Mouse (Mus musculus) kidney, postnatal 0 days (tissue): ENCODE measurements at regions not wholly inside any gene's neighbourhood (a gene's known extent, or its start where the extent isn't known, plus 50 kb on each side); places are given as distances from the start of the nearest gene placed in this dataset.

Source experiments
- ATAC-seq: fragments of 200-750 bp; cut with Nextera tagmentation; replicated peaks from 2 replicates; pipeline ENCODE4 v1.8.0; 2017; ENCODE audit warnings: low read depth, moderate number of reproducible peaks, moderate TSS enrichment, moderate library complexity; ENCODE audit not compliant: low FRiP score
- DNase-seq: peaks from one replicate; pipeline ENCODE4 v3.0.0-alpha.2; 2016; ENCODE audit warnings: low spot score
- H3K27ac ChIP-seq: fragments of 300-500 bp; sonication (generic); 2 replicates; pipeline ENCODE4 v1.5.1; 2014; ENCODE audit warnings: mild to moderate bottlenecking
- H3K27me3 ChIP-seq: fragments of 300-500 bp; sonication (generic); 2 replicates; pipeline ENCODE4 v1.6.1; 2014; ENCODE audit warnings: low read length, mixed read lengths; ENCODE audit not compliant: insufficient read depth
- H3K36me3 ChIP-seq: fragments of 300-500 bp; sonication (generic); 2 replicates; pipeline ENCODE4 v1.6.1; 2014; ENCODE audit warnings: low read length, mixed read lengths; ENCODE audit not compliant: insufficient read depth
- H3K4me1 ChIP-seq: fragments of 300-500 bp; sonication (generic); replicated peaks from 2 replicates; pipeline ENCODE4 v1.6.1; 2014; ENCODE audit warnings: antibody characterized with exemption, low read length, mixed read lengths; ENCODE audit not compliant: insufficient read depth
- H3K4me2 ChIP-seq: fragments of 300-500 bp; sonication (generic); 2 replicates; pipeline ENCODE4 v1.6.1; 2014; ENCODE audit warnings: mild to moderate bottlenecking, low read length, moderate library complexity, mixed read lengths
- H3K4me3 ChIP-seq: fragments of 300-500 bp; sonication (generic); replicated peaks from 2 replicates; pipeline ENCODE4 v1.5.1; 2014; ENCODE audit warnings: low read depth, low read length
- H3K9ac ChIP-seq: fragments of 300-500 bp; sonication (generic); 2 replicates; pipeline ENCODE4 v1.6.1; 2014; ENCODE audit warnings: low read depth, low read length
- H3K9me3 ChIP-seq: fragments of 300-500 bp; sonication (generic); replicated peaks from 2 replicates; pipeline ENCODE4 v1.6.1; 2016; ENCODE audit warnings: low read length, inconsistent platforms, mixed read lengths
- CTCF ChIP-seq: IDR thresholded peaks from 2 replicates; pipeline ENCODE4 v1.5.1; 2016; ENCODE audit warnings: antibody characterized with exemption, low read depth, mild to moderate bottlenecking, moderate library complexity
- WGBS: fragments of 180-500 bp; shearing (Covaris S2); extraction: QIAGEN DNeasy Blood & Tissue Kit; methylation state at CpG from one replicate; pipeline ENCODE4 v1.1.7; 2014; 5-methylcytosine and 5-hydroxymethylcytosine counted together

DNA sequence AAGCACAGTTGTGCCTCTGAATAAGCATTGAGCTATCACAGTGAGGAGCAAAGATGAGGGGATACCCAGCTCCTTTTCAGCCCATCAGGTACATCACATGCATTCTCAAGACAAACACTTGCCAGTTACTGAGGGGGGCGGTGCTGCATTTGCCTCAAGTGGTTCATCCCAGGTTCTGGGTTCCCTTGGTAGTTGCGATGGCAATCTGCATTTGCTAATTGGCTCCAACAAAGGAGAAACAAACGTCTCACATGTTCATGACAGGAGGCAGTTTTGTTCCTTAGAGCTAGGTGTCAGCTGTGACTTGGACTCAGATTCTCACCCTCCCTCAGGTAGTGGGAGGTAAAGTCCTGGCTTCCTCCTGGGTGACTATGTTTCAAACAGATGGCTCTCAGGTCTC, 425.5 kb downstream of the 1810013L24Rik start:
- Histone ChIP-seq H3K27ac (no peak overlapping the region), H3K9ac (no peak overlapping the region), H3K4me2 (no peak overlapping the region), H3K4me1 (no peaks in the 10 kb centered on the region), H3K4me3 (no peak overlapping the region), H3K27me3 (no peaks in the 10 kb centered on the region), H3K9me3 (no peaks in the 10 kb centered on the region), H3K36me3 (no peaks in the 10 kb centered on the region)
- 51% methylated on average over 3 of the region's 3 CpGs for WGBS
- no peak for TF ChIP-seq CTCF
- ATAC-seq: no peak
- DNase-seq: no peak

DNA sequence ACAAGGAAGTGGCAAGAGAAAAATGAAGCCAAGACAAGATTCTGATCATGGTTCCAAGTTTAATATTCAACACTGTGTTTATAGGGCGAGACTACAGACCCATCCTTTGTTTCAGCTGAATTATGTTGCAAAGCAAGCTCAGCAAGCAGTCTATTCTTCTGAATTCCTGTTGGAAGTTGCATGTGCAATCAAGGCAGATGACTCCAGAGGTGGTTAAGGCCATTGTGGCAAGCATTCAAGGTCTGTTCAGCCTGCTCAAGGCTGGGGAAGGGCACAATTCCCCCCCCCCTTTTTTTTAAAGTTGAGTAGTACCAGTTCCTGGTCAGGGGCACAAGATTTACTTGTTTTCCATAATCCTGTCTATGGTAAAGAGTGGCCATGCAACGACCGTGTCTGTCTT, 431.1 kb downstream of the 1810013L24Rik start:
- Histone ChIP-seq H3K27me3 (no peaks in the 10 kb centered on the region), H3K36me3 (no peaks in the 10 kb centered on the region), H3K4me1 (no peaks in the 10 kb centered on the region), H3K9ac (no peak overlapping the region), H3K9me3 (no peaks in the 10 kb centered on the region), H3K4me3 (no peak overlapping the region), H3K4me2 (no peak overlapping the region), H3K27ac (no peak overlapping the region)
- ATAC-seq: no peak
- no peak for TF ChIP-seq CTCF
- DNase-seq: no peak
- WGBS: 86% methylated on average over 3 of the region's 3 CpGs

DNA sequence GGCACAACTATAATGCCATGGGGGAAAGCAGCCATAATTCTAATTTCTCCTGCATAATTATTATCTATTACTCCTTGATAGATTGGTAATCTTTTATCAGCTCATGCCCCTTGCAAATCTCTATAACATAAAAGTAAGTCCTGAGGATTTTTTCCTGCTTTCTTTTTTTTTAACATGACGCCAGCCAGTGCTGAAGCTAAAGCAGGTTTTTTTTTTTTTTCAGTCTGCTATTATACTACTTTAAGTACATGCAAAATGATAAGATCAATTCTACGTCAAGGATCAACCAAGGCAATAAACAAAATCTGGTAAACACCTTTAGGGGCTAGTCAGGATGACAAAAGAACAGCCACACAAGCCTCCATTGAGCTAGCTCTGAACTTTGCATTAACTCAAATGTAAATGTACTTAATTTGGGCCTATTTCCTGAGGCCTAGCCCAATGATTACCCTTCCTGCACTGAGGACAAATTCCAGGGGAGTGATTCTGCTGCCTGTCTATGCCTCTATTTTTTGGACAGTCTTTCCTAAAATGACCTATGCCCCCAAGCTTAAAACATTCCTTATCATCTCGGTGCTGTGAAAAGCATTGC, 434.8 kb downstream of the 1810013L24Rik start:
- WGBS: 39% methylated on average over 3 of the region's 3 CpGs
- Histone ChIP-seq H3K4me3 (no peak overlapping the region), H3K4me1 (no peaks in the 10 kb centered on the region), H3K27ac (no peak overlapping the region), H3K4me2 (no peak overlapping the region), H3K9ac (no peak overlapping the region), H3K27me3 (no peaks in the 10 kb centered on the region), H3K36me3 (no peaks in the 10 kb centered on the region), H3K9me3 (no peaks in the 10 kb centered on the region)
- no peak for TF ChIP-seq CTCF
- ATAC-seq (no peak), DNase-seq (no peak)

DNA sequence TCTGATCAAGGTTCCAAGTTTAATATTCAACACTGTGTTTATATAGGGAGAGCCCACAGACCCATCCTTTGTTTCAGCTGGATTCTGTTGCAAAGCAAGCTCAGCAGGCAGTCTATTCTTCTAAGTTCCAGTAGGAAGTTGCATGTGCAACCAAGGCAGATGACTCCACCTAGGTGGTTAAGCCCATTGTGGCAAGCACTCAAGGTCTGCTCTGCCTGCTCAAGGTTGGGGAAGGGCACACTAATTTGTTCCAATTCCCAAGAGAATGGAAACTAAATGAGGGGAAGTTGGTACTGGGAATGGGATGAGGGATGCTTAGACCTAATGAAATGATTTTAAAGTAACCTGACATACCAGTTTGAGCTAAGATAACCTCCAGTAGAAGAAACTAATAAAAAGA, 437.3 kb downstream of the 1810013L24Rik start:
- Histone ChIP-seq H3K9me3 (no peaks in the 10 kb centered on the region), H3K4me2 (no peak overlapping the region), H3K4me3 (no peak overlapping the region), H3K9ac (no peak overlapping the region), H3K4me1 (no peaks in the 10 kb centered on the region), H3K27ac (no peak overlapping the region), H3K27me3 (no peaks in the 10 kb centered on the region), H3K36me3 (no peaks in the 10 kb centered on the region)
- DNase-seq (no peak), ATAC-seq (no peak)
- TF ChIP-seq CTCF: no peak

DNA sequence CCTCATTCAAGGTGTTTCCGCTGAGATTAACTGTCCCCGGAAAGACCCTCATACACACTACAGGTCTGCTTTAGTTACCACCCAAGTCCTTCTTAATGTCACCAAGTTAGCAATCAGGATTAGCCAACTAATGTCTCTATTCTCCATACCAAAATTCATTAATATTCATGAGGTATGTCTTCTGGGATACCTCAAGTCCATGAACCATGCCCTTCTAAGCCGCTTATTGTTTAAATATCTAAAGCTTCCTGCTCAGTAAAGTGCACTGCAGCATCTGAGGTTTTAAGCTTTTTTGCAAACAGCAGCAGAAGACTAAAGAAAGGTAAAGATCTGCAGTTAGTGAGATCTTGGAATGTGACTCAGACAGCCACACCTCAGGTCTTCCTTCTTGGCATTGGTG, 440.2 kb downstream of the 1810013L24Rik start:
- WGBS: 90% methylated on average over 3 of the region's 3 CpGs
- Histone ChIP-seq H3K4me1 (no peaks in the 10 kb centered on the region), H3K9me3 (no peaks in the 10 kb centered on the region)

DNA sequence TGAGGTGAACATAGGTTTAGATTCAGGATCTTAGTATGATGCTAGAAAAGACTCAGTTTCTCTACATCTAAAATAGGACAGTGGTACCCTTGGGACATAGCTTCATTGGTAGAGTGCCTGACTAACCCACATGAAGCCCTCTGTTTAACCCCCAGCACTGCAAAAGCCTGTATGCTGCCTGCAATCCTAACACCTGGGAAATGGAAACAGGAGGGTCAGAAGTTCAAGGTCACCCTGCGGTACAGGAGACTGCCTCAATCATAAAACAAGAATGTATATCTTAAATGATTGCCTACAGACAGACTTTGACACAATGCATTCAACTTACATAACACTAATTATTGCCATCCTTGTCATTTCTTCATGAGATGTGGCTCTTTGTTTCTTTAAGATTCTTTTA, 440.8 kb downstream of the 1810013L24Rik start:
- Histone ChIP-seq H3K4me1 (no peaks in the 10 kb centered on the region), H3K36me3 (no peaks in the 10 kb centered on the region), H3K4me2 (no peak overlapping the region), H3K9me3 (no peaks in the 10 kb centered on the region), H3K4me3 (no peak overlapping the region), H3K27ac (no peak overlapping the region), H3K27me3 (no peaks in the 10 kb centered on the region), H3K9ac (no peak overlapping the region)
- 63% methylated on average over 1 of the region's 1 CpGs for WGBS
- ATAC-seq: no peak
- TF ChIP-seq CTCF: no peak
- no peak for DNase-seq

More for the DNA sequence above, 440.2 kb downstream of the 1810013L24Rik start:
- H3K27ac ChIP-seq: no peak overlapping the region
- H3K9ac ChIP-seq: no peak overlapping the region
- no peak for TF ChIP-seq CTCF
- no peak for ATAC-seq
- DNase-seq: no peak
- H3K4me3 ChIP-seq: no peak overlapping the region
- H3K36me3 ChIP-seq: no peaks in the 10 kb centered on the region
- H3K4me2 ChIP-seq: no peak overlapping the region
- H3K27me3 ChIP-seq: no peaks in the 10 kb centered on the region

DNA sequence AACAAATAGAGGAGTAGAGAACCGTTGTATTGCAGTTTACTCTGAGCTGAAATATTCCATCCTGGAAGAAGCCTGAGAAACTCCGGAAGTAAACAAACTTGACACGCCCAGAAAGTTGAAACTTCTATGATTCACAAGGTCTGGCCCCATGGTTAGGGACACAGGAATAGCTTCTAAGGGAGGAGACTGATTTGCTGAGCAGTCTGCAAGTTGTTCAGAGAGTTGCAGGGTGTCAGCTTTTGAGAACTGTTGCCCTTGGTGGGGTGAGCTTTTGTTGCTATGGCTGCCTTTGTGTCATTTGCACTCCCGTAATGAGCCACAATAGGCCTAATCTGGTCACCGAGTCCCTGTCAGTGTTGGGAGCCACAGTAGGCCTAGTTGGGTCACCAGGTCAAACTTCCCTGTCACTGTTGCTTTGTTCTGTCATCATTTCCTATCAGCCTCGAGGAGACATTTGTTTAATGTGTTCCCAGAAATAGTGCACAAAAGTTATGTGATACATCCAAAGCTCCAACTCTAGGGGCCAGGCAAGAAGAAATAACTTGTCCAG, 443.9 kb downstream of the 1810013L24Rik start:
- Histone ChIP-seq H3K27ac (no peak overlapping the region), H3K4me3 (no peak overlapping the region), H3K9ac (no peak overlapping the region), H3K27me3 (no peaks in the 10 kb centered on the region), H3K4me1 (no peaks in the 10 kb centered on the region), H3K36me3 (no peaks in the 10 kb centered on the region), H3K4me2 (no peak overlapping the region), H3K9me3 (no peaks in the 10 kb centered on the region)
- TF ChIP-seq CTCF: no peak
- DNase-seq: no peak
- WGBS: 67% methylated on average over 6 of the region's 6 CpGs
- no peak for ATAC-seq
